Mouse (Mus musculus) small intestine, adult 2 months (tissue): ENCODE results near the gene Srgap3. TPM values are rescaled to one million over a fixed set of nuclear protein-coding genes. Genes with fewer than 3 reads are reported as not detected.

Experiments
- H3K27ac ChIP-seq: fragments of 200-500 bp; 2 replicates; pipeline ENCODE4 v1.5.1; 2012; ENCODE audit warnings: low read depth, low read length, control low read depth, inconsistent platforms; ENCODE audit not compliant: insufficient read depth
- H3K27me3 ChIP-seq: fragments of 200-500 bp; 2 replicates; pipeline ENCODE4 v1.6.1; 2012; ENCODE audit warnings: mild to moderate bottlenecking, moderate library complexity, low read length, inconsistent platforms; ENCODE audit not compliant: control insufficient read depth, insufficient read depth
- H3K36me3 ChIP-seq: fragments of 200-500 bp; 2 replicates; pipeline ENCODE4 v1.6.1; 2012; ENCODE audit warnings: mild to moderate bottlenecking, low read length, control low read depth, inconsistent platforms; ENCODE audit not compliant: control insufficient read depth, insufficient read depth
- H3K4me1 ChIP-seq: fragments of 200-500 bp; 2 replicates; pipeline ENCODE4 v1.6.1; 2012; ENCODE audit warnings: low read length, inconsistent platforms, mixed read lengths; ENCODE audit not compliant: control insufficient read depth, insufficient read depth, insufficient read length
- H3K4me3 ChIP-seq: fragments of 200-500 bp; 2 replicates; pipeline ENCODE4 v1.5.1; 2012; ENCODE audit warnings: low read depth, mild to moderate bottlenecking, control low read depth, inconsistent platforms, low read length, moderate library complexity
- CTCF ChIP-seq: fragments of 200-500 bp; IDR thresholded peaks from 2 replicates; pipeline ENCODE4 v1.5.1; 2012; ENCODE audit warnings: low read depth, mild to moderate bottlenecking, control low read depth, inconsistent platforms, low read length, moderate library complexity, mixed read lengths; ENCODE audit not compliant: insufficient replicate concordance, insufficient read length; ENCODE audit errors: extremely low read depth
- POLR2A ChIP-seq: fragments of 200-500 bp; IDR thresholded peaks from 2 replicates; pipeline ENCODE4 v1.6.1; 2012; ENCODE audit warnings: low read depth, mild to moderate bottlenecking, control low read depth, inconsistent platforms, low read length, moderate library complexity
- WGBS: fragments of 180-500 bp; shearing (Covaris S2); methylation state at CpG from one replicate; pipeline ENCODE4 v1.1.7; 2018; 5-methylcytosine and 5-hydroxymethylcytosine counted together
- polyA plus RNA-seq: library from polyadenylated mRNA; depleted of rRNA; stranded (reverse); fragments of >200 nt; gene quantifications from 2 replicates; pipeline ENCODE4 v1.2.3, GENCODE M21; 2012

The Srgap3 gene
- polyA plus RNA-seq, 1 experiment: 0.63 TPM

- Histone ChIP-seq H3K4me1 (peaks cover 19% of the 10 kb centered on the region; the same call in 1 of the 2 replicates), H3K27ac (no peak overlapping the region)
Measured at GRCm38 (mm10) chr6:112758541-112758940, 188.5 kb downstream of the Srgap3 start.

GRCm38 (mm10) chr6:112756866-112757265, 190.2 kb downstream of the Srgap3 start:
- no peaks in the 10 kb centered on the region for H3K36me3 ChIP-seq
- no peaks in the 10 kb centered on the region for H3K27me3 ChIP-seq
- no peak overlapping the region for H3K27ac ChIP-seq
- no peak for TF ChIP-seq POLR2A
- H3K4me1 ChIP-seq: peaks cover 19% of the 10 kb centered on the region; the same call in 1 of the 2 replicates
- 30% methylated on average over 4 of the region's 4 CpGs for WGBS
- no peak overlapping the region for H3K4me3 ChIP-seq

More at GRCm38 (mm10) chr6:112758541-112758940, 188.5 kb downstream of the Srgap3 start:
- H3K36me3 ChIP-seq: no peaks in the 10 kb centered on the region
- H3K4me3 ChIP-seq: no peak overlapping the region
- no peak for TF ChIP-seq POLR2A
- no peak for TF ChIP-seq CTCF
- H3K27me3 ChIP-seq: no peaks in the 10 kb centered on the region
- 25% methylated on average over 4 of the region's 4 CpGs for WGBS

- Histone ChIP-seq H3K4me1 (peaks cover 9% of the 10 kb centered on the region; the same call in 1 of the 2 replicates), H3K27me3 (no peaks in the 10 kb centered on the region), H3K27ac (no peak overlapping the region), H3K36me3 (no peaks in the 10 kb centered on the region), H3K4me3 (no peak overlapping the region)
- 89% methylated on average over 6 of the region's 6 CpGs for WGBS
- TF ChIP-seq POLR2A: no peak
- TF ChIP-seq CTCF: no peak
Measured at GRCm38 (mm10) chr6:112754994-112755393, 192.1 kb downstream of the Srgap3 start.

GRCm38 (mm10) chr6:112752517-112752916, 194.5 kb downstream of the Srgap3 start:
- Histone ChIP-seq H3K4me3 (no peak overlapping the region), H3K4me1 (peaks cover 4% of the 10 kb centered on the region; the same call in 1 of the 2 replicates), H3K36me3 (no peaks in the 10 kb centered on the region), H3K27ac (no peak overlapping the region; the same call in 1 of the 2 replicates), H3K27me3 (no peaks in the 10 kb centered on the region)
- TF ChIP-seq POLR2A (no peak), CTCF (no peak)
- WGBS: 67% methylated on average over 3 of the region's 3 CpGs

GRCm38 (mm10) chr6:112752007-112752406, 195.1 kb downstream of the Srgap3 start:
- TF ChIP-seq POLR2A: no peak
- no peak for TF ChIP-seq CTCF

GRCm38 (mm10) chr6:112742297-112742696, 204.8 kb downstream of the Srgap3 start:
- WGBS: 84% methylated on average over 2 of the region's 2 CpGs
- Histone ChIP-seq H3K27ac (no peak overlapping the region), H3K36me3 (no peaks in the 10 kb centered on the region), H3K4me3 (no peak overlapping the region), H3K27me3 (no peaks in the 10 kb centered on the region), H3K4me1 (no peaks in the 10 kb centered on the region)
- TF ChIP-seq POLR2A: no peak
- TF ChIP-seq CTCF: no peak

More at GRCm38 (mm10) chr6:112752007-112752406, 195.1 kb downstream of the Srgap3 start:
- Histone ChIP-seq H3K36me3 (no peaks in the 10 kb centered on the region), H3K4me3 (no peak overlapping the region), H3K27me3 (no peaks in the 10 kb centered on the region), H3K4me1 (peaks cover 2% of the 10 kb centered on the region; the same call in 1 of the 2 replicates), H3K27ac (no peak overlapping the region; the same call in 1 of the 2 replicates)
- 57% methylated on average over 5 of the region's 5 CpGs for WGBS

GRCm38 (mm10) chr6:112741766-112742165, 205.3 kb downstream of the Srgap3 start:
- no peaks in the 10 kb centered on the region for H3K36me3 ChIP-seq
- no peak overlapping the region for H3K27ac ChIP-seq
- no peak overlapping the region for H3K4me3 ChIP-seq
- H3K4me1 ChIP-seq: no peaks in the 10 kb centered on the region
- H3K27me3 ChIP-seq: no peaks in the 10 kb centered on the region
- WGBS: 88% methylated on average over 5 of the region's 5 CpGs
- TF ChIP-seq CTCF (no peak), POLR2A (no peak)

- WGBS: 85% methylated on average over 3 of the region's 3 CpGs
Measured at GRCm38 (mm10) chr6:112739635-112740034, 207.4 kb downstream of the Srgap3 start.

More at GRCm38 (mm10) chr6:112739635-112740034, 207.4 kb downstream of the Srgap3 start:
- Histone ChIP-seq H3K27ac (peak overlapping the region; percentile 8; the same call in 1 of the 2 replicates), H3K27me3 (no peaks in the 10 kb centered on the region), H3K4me1 (no peaks in the 10 kb centered on the region), H3K36me3 (no peaks in the 10 kb centered on the region), H3K4me3 (no peak overlapping the region)
- TF ChIP-seq CTCF: no peak
- no peak for TF ChIP-seq POLR2A
